Mouse (Mus musculus) limb, embryonic 14.5 days (tissue): ENCODE measurements around the gene Gm28635. TPM values are rescaled to one million over a fixed set of nuclear protein-coding genes. Genes with fewer than 3 reads are reported as not detected.

Experiments
- ATAC-seq: fragments of 200-750 bp; cut with Nextera tagmentation; 2 replicates; pipeline ENCODE4 v1.8.0; 2017; ENCODE audit warnings: low read depth, moderate number of reproducible peaks, moderate TSS enrichment; ENCODE audit not compliant: low FRiP score
- DNase-seq: peaks from one replicate; pipeline ENCODE4 v3.0.0-alpha.2; 2015; ENCODE audit warnings: low spot score
- H3K27ac ChIP-seq: fragments of 300-500 bp; sonication (generic); replicated peaks from 2 replicates; pipeline ENCODE4 v1.5.1; 2014; ENCODE audit warnings: low read depth, mild to moderate bottlenecking, low read length, moderate library complexity, mixed read lengths
- H3K27me3 ChIP-seq: fragments of 300-500 bp; sonication (generic); 2 replicates; pipeline ENCODE4 v1.6.1; 2014; ENCODE audit warnings: low read length, mixed read lengths; ENCODE audit not compliant: control insufficient read depth, insufficient read depth
- H3K36me3 ChIP-seq: fragments of 300-500 bp; sonication (generic); 2 replicates; pipeline ENCODE4 v1.6.1; 2014; ENCODE audit warnings: mild to moderate bottlenecking, low read length, moderate library complexity, mixed read lengths; ENCODE audit not compliant: control insufficient read depth, insufficient read depth
- H3K4me1 ChIP-seq: fragments of 300-500 bp; sonication (generic); 2 replicates; pipeline ENCODE4 v1.6.1; 2014; ENCODE audit warnings: antibody characterized with exemption, low read length, mixed read lengths; ENCODE audit not compliant: control insufficient read depth, insufficient read depth
- H3K4me2 ChIP-seq: fragments of 300-500 bp; sonication (generic); replicated peaks from 2 replicates; pipeline ENCODE4 v1.6.1; 2014; ENCODE audit warnings: low read depth, mild to moderate bottlenecking, low read length, moderate library complexity; ENCODE audit not compliant: severe bottlenecking
- H3K4me3 ChIP-seq: fragments of 300-500 bp; sonication (generic); replicated peaks from 2 replicates; pipeline ENCODE4 v1.5.1; 2014; ENCODE audit warnings: low read length
- H3K9ac ChIP-seq: fragments of 300-500 bp; sonication (generic); 2 replicates; pipeline ENCODE4 v1.6.1; 2014; ENCODE audit warnings: mild to moderate bottlenecking, low read depth, low read length, moderate library complexity; ENCODE audit not compliant: severe bottlenecking
- H3K9me3 ChIP-seq: fragments of 300-500 bp; sonication (generic); 2 replicates; pipeline ENCODE4 v1.6.1; 2016; ENCODE audit warnings: low read length; ENCODE audit not compliant: control insufficient read depth
- POLR2A ChIP-seq: fragments of 200-500 bp; IDR thresholded peaks from 2 replicates; pipeline ENCODE4 v1.8.0; 2012; ENCODE audit warnings: inconsistent platforms, mild to moderate bottlenecking, moderate library complexity, borderline replicate concordance; ENCODE audit not compliant: insufficient read depth, insufficient read length; ENCODE audit errors: extremely low read depth
- WGBS: fragments of 180-500 bp; shearing (Covaris S2); extraction: QIAGEN DNeasy Blood & Tissue Kit; methylation state at CpG from one replicate; pipeline ENCODE4 v1.1.7; 2014; 5-methylcytosine and 5-hydroxymethylcytosine counted together
- polyA plus RNA-seq, 2 experiments: library from polyadenylated mRNA; depleted of rRNA in 1 of 2; stranded (reverse) in 1 of 2; unstranded in 1 of 2; fragments of >200 nt; fragmentation: Nextera tagmentation in 1 of 2; extraction: Ambion mirVana in 1 of 2; gene quantifications; 2 replicates each; pipeline versions ENCODE4 v1.2.1 to v1.2.3; 2012 to 2014

The Gm28635 gene
- polyA plus RNA-seq, 2 experiments: not detected

DNA sequence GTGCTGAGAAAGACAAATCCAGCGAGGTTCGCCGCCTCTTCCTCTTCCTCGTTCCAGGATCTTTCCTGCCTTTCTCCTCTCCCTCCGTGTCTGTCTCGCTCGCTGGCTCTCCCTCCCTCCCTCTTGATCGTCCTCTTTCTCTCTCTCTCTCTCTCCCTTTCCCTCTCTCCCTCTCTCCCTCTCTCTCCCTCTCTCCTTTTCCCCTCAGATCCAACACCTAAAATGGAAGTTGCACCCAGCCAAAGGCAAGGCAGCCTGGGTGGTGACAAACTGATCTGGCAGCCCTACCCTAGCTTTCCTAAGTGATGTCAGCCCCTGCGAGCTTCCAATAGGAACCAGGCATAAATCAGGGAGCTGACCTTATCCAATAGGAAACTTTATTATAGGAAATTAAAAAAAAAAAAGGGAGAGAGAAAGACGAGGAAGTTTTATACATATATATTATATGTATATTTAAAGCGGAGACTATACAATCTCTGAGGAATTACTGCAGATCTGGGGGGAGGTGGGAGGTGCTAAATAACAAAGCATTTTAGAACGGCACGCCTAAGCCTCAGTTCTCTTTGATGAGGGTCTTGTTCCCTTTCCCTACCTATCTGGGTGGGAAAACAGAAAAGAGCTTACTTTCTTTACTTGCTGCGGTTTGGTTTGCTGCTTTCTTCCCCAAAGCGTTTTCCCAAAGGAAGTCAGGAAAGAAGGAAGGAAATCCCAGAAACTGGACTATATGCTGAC is 27.2 kb downstream of the Gm28635 start, which contains the start of gene Ctnnd1:
Ctnnd1 (minus strand) TSS at position 302 of the 732 bp plus-strand sequence.
- H3K27ac ChIP-seq: peak within 1 kb of the TSS; percentile 94
- DNase-seq (peak; percentile 95), ATAC-seq (peak; percentile 98)
- H3K9ac ChIP-seq: peak within 1 kb of the TSS; percentile 89
- TF ChIP-seq POLR2A: peak; percentile 97; the same call in 1 of the 2 replicates
- peaks cover 2% of the 10 kb centered on the region for H3K4me1 ChIP-seq
- peak within 1 kb of the TSS; percentile 54 for H3K4me2 ChIP-seq
- no peaks in the 10 kb centered on the region for H3K36me3 ChIP-seq
- H3K27me3 ChIP-seq: no peaks in the 10 kb centered on the region
- H3K9me3 ChIP-seq: no peaks in the 10 kb centered on the region
- peak within 1 kb of the TSS; percentile 66 for H3K4me3 ChIP-seq
- WGBS: 0% methylated on average over 15 of the region's 15 CpGs

DNA sequence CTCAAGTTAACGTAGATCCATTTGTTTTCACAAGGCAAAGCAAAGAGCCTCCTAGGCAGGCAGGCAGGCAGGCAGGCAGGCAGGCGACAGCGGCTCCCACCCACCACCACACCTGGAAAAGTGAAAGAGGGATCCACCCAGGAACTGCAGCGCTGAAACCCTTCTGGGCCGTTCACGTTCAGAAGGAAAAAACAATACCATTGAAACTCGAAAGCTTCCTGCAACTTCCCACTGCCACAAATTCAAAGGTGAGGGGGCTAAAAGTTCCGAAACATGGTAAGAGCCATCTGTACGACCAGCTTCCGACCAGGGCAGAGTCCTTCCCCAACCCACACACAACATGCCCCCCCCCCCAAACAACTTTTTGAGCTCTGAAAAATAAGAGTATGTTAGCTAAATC is 28.2 kb downstream of the Gm28635 start:
- Histone ChIP-seq H3K27me3 (no peaks in the 10 kb centered on the region), H3K4me2 (peak overlapping the region; percentile 53), H3K36me3 (no peaks in the 10 kb centered on the region), H3K4me1 (peaks cover 2% of the 10 kb centered on the region), H3K9ac (peak overlapping the region; percentile 89), H3K4me3 (peak overlapping the region; percentile 66), H3K9me3 (no peaks in the 10 kb centered on the region), H3K27ac (peak overlapping the region; percentile 94)
- 0% methylated on average over 10 of the region's 10 CpGs for WGBS
- no peak for TF ChIP-seq POLR2A
- peak; percentile 10 for DNase-seq
- no peak for ATAC-seq

DNA sequence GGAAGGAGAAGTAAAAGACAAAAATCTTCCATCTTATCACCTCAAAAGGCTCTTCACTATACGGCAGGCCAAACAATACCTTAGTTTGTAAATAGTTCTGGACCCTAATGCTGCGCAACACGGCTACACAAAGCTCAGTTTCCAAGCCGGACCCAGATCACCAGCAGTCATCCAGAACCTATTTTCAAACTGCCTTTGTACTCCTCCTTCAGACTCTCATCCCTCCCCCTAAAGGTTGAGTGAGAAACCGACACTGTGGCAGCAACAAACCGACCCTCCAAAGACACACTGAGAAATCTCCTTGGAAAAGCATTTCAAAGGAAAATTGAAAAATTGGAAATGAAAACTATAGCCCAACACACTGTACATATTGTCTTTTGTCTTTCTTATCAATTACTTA is 29.5 kb downstream of the Gm28635 start:
- H3K27me3 ChIP-seq: no peaks in the 10 kb centered on the region
- no peaks in the 10 kb centered on the region for H3K9me3 ChIP-seq
- DNase-seq: no peak
- H3K36me3 ChIP-seq: no peaks in the 10 kb centered on the region
- 40% methylated on average over 6 of the region's 6 CpGs for WGBS
- no peak for ATAC-seq
- no peak overlapping the region for H3K27ac ChIP-seq
- peaks cover 2% of the 10 kb centered on the region for H3K4me1 ChIP-seq
- H3K9ac ChIP-seq: peak overlapping the region; percentile 44
- TF ChIP-seq POLR2A: no peak
- peak overlapping the region; percentile 66 for H3K4me3 ChIP-seq
- peak overlapping the region; percentile 53 for H3K4me2 ChIP-seq

DNA sequence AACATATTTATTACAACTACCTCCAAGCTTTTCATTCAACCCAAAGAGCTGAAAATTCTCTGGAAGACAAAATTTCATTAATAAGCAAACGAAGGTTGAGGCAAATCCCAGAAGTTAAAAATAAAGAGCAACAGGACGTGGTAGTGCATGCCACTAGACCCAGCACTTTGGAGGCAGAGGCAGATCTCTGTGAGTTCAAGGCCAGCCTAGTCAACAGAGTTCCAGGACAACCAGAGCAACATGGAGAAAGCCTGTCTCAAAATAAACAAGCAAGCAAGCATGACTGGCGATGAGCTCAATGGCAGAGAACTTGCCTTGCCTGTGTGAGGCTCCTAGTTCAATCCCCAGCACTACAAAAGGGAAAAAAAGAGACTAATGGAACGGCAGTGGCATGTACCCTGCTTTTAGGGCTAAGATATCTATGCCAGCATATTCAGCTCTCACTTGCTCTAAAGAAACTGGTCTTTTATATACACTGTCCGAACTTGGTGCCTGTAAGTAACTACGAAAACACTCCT is 30.7 kb downstream of the Gm28635 start:
- no peak overlapping the region for H3K9ac ChIP-seq
- ATAC-seq: no peak
- TF ChIP-seq POLR2A: no peak
- no peaks in the 10 kb centered on the region for H3K36me3 ChIP-seq
- H3K4me3 ChIP-seq: no peak overlapping the region
- no peaks in the 10 kb centered on the region for H3K9me3 ChIP-seq
- H3K4me2 ChIP-seq: no peak overlapping the region
- H3K27ac ChIP-seq: no peak overlapping the region
- H3K4me1 ChIP-seq: peaks cover 2% of the 10 kb centered on the region
- no peaks in the 10 kb centered on the region for H3K27me3 ChIP-seq
- no peak for DNase-seq
- WGBS: 92% methylated on average over 6 of the region's 6 CpGs

DNA sequence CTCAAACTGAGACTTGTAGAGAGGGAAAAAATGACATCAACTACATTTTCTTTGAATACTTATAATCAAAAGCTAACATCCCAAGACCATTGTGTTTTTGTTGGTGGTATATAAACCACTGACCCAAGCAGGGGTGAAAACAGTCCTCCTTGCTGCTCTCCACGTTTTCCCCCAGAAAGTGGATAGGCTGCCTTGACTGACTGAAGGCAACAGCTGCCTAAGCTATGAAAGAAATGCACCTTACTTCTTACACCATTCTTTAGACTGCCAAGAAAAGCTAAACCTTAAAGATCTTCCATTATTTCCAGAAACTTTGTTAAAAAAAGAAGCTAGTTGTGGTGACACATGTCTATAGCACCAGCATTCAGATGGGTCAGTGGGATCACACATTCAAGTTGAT is 31.7 kb downstream of the Gm28635 start:
- H3K27me3 ChIP-seq: no peaks in the 10 kb centered on the region
- H3K4me1 ChIP-seq: peaks cover 2% of the 10 kb centered on the region
- H3K27ac ChIP-seq: no peak overlapping the region
- no peak for DNase-seq
- H3K36me3 ChIP-seq: no peaks in the 10 kb centered on the region
- no peak for TF ChIP-seq POLR2A
- no peak overlapping the region for H3K4me3 ChIP-seq
- no peak for ATAC-seq
- H3K9me3 ChIP-seq: no peaks in the 10 kb centered on the region
- WGBS: 57% methylated on average over 1 of the region's 1 CpGs
- H3K4me2 ChIP-seq: no peak overlapping the region
- H3K9ac ChIP-seq: no peak overlapping the region
